Mouse (Mus musculus) G1E (cell line): ENCODE measurements around the gene Rsph4a.

Experiments used
- CTCF ChIP-seq: IDR thresholded peaks from 2 replicates; pipeline ENCODE4 v1.5.1; 2012; ENCODE audit warnings: low read depth, low read length, inconsistent platforms, mixed read lengths
- GATA1 ChIP-seq: IDR thresholded peaks from 2 replicates; pipeline ENCODE4 v1.6.1; 2012; ENCODE audit warnings: borderline replicate concordance, low read length, inconsistent platforms, mixed read lengths
- POLR2AphosphoS5 ChIP-seq: IDR thresholded peaks from 2 replicates; pipeline ENCODE4 v1.6.1; 2012; ENCODE audit warnings: low read depth, low read length, inconsistent platforms; ENCODE audit not compliant: insufficient replicate concordance

DNA sequence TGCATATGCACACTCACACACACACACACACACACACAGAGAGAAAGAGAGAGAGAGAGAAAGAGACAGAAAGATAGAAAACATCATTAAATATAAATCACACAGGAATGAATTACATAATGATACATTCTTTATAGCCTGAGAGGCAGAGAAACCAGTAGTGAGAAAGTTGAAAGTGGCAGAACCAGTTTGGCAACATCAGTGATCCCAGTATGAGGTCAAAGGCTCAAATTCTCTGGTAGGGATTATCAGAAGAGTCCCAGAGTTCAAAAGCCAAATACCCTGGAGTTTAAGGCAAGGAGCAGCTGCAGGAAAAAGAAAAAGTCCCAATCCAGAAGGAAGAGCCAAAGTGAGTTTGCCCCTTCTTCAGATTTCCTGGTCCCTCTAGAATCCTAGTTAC lies 35.8 kb downstream of the Rsph4a start:
- TF ChIP-seq CTCF (no peak), GATA1 (no peak), POLR2AphosphoS5 (no peak)
